Mouse (Mus musculus) E14TG2a.4 (cell line): ENCODE data around the gene Pjvk.

ENCODE experiments used
- CTCF ChIP-seq: conservative IDR thresholded peaks from 2 replicates; pipeline ENCODE4 v1.5.1; 2014; ENCODE audit warnings: low read length
- POU5F1 ChIP-seq: IDR thresholded peaks from 2 replicates; pipeline ENCODE4 v1.6.1; 2014; ENCODE audit warnings: low read length, borderline replicate concordance

GRCm38 (mm10) chr2:76688162-76688561 is 39.9 kb downstream of the Pjvk start:
- TF ChIP-seq CTCF (no peak), POU5F1 (no peak)
